Mouse (Mus musculus) CH12.LX (cell line): ENCODE data around the gene Vwc2l.

Source experiments
- CTCF ChIP-seq, 2 experiments: IDR thresholded peaks in 1 of 2; conservative IDR thresholded peaks in 1 of 2; 2 replicates each; pipeline ENCODE4 v1.5.1; 2011 to 2012; ENCODE audit warnings: low read depth in 2 of 2, low read length in 2 of 2, improper control_type of control experiment in 1 of 2, inconsistent platforms in 1 of 2, mild to moderate bottlenecking in 1 of 2, moderate library complexity in 1 of 2
- E2F4 ChIP-seq: IDR thresholded peaks from 2 replicates; pipeline ENCODE4 v1.6.1; 2011; ENCODE audit warnings: low read depth, low read length, improper control_type of control experiment; ENCODE audit not compliant: insufficient replicate concordance
- HCFC1 ChIP-seq: IDR thresholded peaks from 2 replicates; pipeline ENCODE4 v1.6.1; 2012; ENCODE audit warnings: low read depth, mild to moderate bottlenecking, inconsistent platforms, low read length, improper control_type of control experiment
- JUND ChIP-seq: conservative IDR thresholded peaks from 2 replicates; pipeline ENCODE4 v1.6.1; 2011; ENCODE audit warnings: low read depth, low read length, improper control_type of control experiment
- MAX ChIP-seq: IDR thresholded peaks from 2 replicates; pipeline ENCODE4 v1.6.1; 2011; ENCODE audit warnings: low read length, improper control_type of control experiment
- MAZ ChIP-seq: IDR thresholded peaks from 2 replicates; pipeline ENCODE4 v1.6.1; 2012; ENCODE audit warnings: low read depth, mild to moderate bottlenecking, inconsistent platforms, low read length, improper control_type of control experiment, moderate library complexity
- NELFE ChIP-seq: IDR thresholded peaks from 2 replicates; pipeline ENCODE4 v1.6.1; 2011; ENCODE audit warnings: low read depth, low read length, improper control_type of control experiment
- POLR2A ChIP-seq: IDR thresholded peaks from 2 replicates; pipeline ENCODE4 v1.6.1; 2011; ENCODE audit warnings: low read depth, mild to moderate bottlenecking, improper control_type of control experiment, low read length
- SMC3 ChIP-seq: IDR thresholded peaks from 2 replicates; pipeline ENCODE4 v1.6.1; 2011; ENCODE audit warnings: low read depth, low read length, improper control_type of control experiment
- USF2 ChIP-seq: conservative IDR thresholded peaks from 2 replicates; pipeline ENCODE4 v1.6.1; 2011; ENCODE audit warnings: low read depth, low read length, improper control_type of control experiment
- ZKSCAN1 ChIP-seq: IDR thresholded peaks from 2 replicates; pipeline ENCODE4 v1.6.1; 2012; ENCODE audit warnings: low read depth, inconsistent platforms, low read length, improper control_type of control experiment, borderline replicate concordance
- ZMIZ1 ChIP-seq: IDR thresholded peaks from 2 replicates; pipeline ENCODE4 v1.6.1; 2012; ENCODE audit warnings: low read depth, mild to moderate bottlenecking, inconsistent platforms, low read length, improper control_type of control experiment

- no peak for TF ChIP-seq POLR2A
- TF ChIP-seq CTCF (conservative IDR thresholded peaks at IDR 0.05 in 1 of 2, IDR thresholded peaks at IDR 0.05 in 1 of 2; ENCODE audit: low read depth in 2 of 2, low read length in 2 of 2): no peak
- TF ChIP-seq HCFC1: no peak
- TF ChIP-seq MAX: no peak
- no peak for TF ChIP-seq JUND
- TF ChIP-seq E2F4: no peak
- no peak for TF ChIP-seq ZMIZ1
- TF ChIP-seq SMC3: no peak
- TF ChIP-seq MAZ: no peak
- TF ChIP-seq NELFE: no peak
- no peak for TF ChIP-seq ZKSCAN1
- TF ChIP-seq USF2: no peak
Measured at GRCm38 (mm10) chr1:70795094-70795493, 69.6 kb downstream of the Vwc2l start.
